Mouse (Mus musculus): Measurements from ENCODE around the gene 4933417A18Rik. TPM values are rescaled to one million over a fixed set of nuclear protein-coding genes. Genes with fewer than 3 reads are reported as not detected.
"Not testable (repeated sequence)": the region's sequence is repeated elsewhere in the genome, so short reads cannot be mapped to it uniquely, and the experiment has no call there.

4933417A18Rik gene
- polyA plus RNA-seq, 1 experiment from 2014 or later = not detected

DNA sequence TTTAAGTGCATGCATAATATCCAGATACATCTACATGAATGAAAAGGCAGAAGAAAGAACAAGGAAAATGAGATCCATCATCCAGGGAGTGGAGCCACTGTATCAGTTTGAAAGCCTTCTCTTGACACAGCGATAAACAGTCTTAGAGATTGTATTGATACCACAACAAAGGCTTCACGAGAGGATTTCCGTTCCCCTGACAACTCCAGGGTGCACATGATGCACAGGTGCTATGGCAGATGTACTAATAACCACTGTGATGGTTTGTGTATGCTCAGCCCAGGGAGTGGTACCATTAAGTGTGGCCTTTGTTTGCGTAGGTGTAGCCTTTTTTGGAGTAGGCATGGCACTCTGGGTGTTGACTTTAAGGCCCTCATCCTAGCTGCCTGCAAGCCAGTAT lies 32.7 kb downstream of the 4933417A18Rik start:
- Histone ChIP-seq H3K36me3 (no peaks in the 10 kb centered on the region), H3K27ac (replicated peaks) (no peak overlapping the region), H3K4me1 (no peaks in the 10 kb centered on the region), H3K27me3 (no peaks in the 10 kb centered on the region), H3K9me3 (no peaks in the 10 kb centered on the region), H3K9ac (replicated peaks) (no peak overlapping the region), H3K4me3 (no peak overlapping the region), H3K4me2 (replicated peaks) (no peak overlapping the region)
- 86% methylated on average over 4 of the region's 4 CpGs for WGBS
- no peak for ATAC-seq (ENCODE audit: low FRiP score, low read depth)

DNA sequence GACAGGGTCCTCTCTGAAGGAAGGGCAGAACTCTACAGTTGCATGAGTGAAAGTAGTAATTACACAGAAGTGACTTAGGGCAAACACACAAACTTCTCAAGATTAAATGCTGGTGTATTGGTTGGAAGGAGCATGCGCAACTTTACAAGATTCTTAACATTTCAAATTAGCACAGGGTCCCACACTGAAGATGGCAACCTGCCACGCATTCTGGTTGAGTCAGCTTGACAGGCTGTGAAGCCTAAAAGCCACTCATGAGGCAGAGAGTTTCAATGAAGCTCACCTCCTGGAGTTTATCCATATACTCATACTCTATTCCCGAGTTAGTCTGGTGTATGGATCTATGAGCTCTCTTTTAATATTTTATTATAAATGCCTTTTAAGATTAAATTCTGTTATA lies 33.9 kb downstream of the 4933417A18Rik start:
- not testable (repeated sequence) for ATAC-seq (ENCODE audit: low FRiP score, low read depth); H3K4me1 ChIP-seq; H3K27me3 ChIP-seq

DNA sequence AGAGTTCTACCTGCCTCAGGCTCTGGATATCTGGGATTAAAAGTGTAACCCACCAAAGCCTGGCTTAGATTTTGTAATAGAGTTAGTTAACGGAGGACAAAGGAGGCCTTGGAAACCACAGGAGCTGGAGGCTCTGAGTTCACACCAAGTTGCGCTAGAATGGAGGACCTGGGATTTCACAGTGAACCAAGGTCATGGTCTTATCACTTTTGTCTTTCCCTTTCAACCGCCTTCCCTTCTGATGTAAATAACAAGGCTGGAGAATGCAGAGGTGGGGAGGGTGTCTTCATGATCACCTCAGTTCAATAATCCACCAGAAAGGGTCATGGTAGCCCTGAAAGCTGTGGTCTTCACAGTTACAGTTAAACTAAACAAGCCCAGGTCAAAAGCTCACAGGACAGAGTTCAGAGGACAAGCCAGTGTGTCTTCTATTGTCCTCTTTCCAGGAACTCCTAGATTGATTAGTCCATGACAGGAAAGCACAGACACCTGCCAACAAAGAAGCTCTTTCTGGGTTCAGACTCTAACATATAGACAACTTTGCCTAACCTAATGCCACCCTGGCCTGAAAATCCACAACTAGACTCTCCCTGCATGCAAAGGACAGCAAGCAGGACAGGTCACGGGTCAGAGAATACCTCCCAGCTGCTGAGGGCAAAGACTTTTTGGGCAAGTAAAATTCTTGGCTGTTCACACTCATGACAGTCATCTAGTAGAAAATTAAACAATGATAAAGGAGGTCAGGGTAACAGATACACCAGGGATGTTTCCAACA lies 37.0 kb downstream of the 4933417A18Rik start:
- Histone ChIP-seq H3K36me3 (no peaks in the 10 kb centered on the region), H3K9ac (replicated peaks) (no peak overlapping the region), H3K9me3 (no peaks in the 10 kb centered on the region), H3K4me2 (replicated peaks) (no peak overlapping the region), H3K27ac (replicated peaks) (no peak overlapping the region), H3K4me1 (peaks cover 6% of the 10 kb centered on the region; the same call in 1 of the 2 replicates), H3K27me3 (peaks cover 32% of the 10 kb centered on the region), H3K4me3 (no peak overlapping the region)
- ATAC-seq (ENCODE audit: low FRiP score, low read depth) = no peak
- 79% methylated on average over 4 of the region's 4 CpGs for WGBS

More for the DNA sequence above, 33.9 kb downstream of the 4933417A18Rik start:
- H3K36me3 ChIP-seq; H3K4me3 ChIP-seq; H3K27ac ChIP-seq (replicated peaks); H3K9me3 ChIP-seq; H3K4me2 ChIP-seq (replicated peaks); H3K9ac ChIP-seq (replicated peaks): not testable (repeated sequence)
- WGBS = 84% methylated on average over 3 of the region's 3 CpGs

DNA sequence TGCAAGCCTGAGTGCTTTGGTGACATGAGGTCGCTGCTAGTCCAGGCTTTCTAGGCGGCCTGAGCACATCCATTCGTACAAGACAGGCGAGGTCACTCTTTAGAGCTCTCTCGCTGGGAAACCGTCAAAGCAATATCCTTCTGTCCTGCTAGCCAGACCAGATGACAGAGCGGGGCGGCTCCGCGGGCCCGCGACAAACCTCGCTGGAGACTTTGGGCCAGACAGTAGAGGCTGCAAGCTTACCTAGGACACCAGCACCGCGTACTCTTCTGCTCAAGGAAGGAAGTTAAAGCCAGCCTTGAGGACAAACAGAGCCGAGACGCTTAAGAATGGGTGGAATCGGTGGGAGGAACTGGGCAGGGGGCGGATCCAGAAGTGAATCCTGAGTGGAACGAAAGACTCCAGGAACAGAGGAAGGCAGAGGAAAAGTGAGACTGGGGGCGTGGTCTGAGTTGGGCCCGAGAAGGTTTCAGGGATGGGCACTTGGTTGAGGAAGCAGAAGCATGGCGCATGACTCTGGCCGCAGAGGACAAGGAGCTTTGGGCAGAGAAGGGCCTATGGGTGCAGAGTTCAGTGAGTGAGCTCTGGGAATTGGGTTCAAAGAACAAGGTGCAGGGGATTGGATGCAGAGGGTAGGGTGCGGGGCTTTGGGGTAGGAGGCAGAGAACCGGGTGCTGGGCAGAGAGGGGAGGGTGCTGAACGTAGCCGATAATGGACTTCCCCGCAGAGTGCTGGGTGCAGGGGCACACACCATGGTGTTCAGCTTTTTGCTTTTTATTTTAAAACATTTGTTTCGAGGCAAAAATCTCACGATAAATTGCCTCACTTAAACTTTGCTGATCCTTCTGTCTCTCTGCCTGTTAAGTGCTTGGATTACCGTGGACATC lies 39.5 kb downstream of the 4933417A18Rik start, which contains the start of gene Eci3:
Eci3 (minus strand) TSS at position 300 of the 887 bp plus-strand sequence.
- H3K4me1 ChIP-seq = peaks cover 6% of the 10 kb centered on the region; the same call in 1 of the 2 replicates
- H3K4me2 ChIP-seq (replicated peaks) = peak within 1 kb of the TSS; percentile 69
- peaks cover 32% of the 10 kb centered on the region for H3K27me3 ChIP-seq
- 2% methylated on average over 32 of the region's 32 CpGs for WGBS
- H3K9ac ChIP-seq (replicated peaks) = peak within 1 kb of the TSS; percentile 29
- H3K9me3 ChIP-seq = no peaks in the 10 kb centered on the region
- no peak within 1 kb of the TSS for H3K27ac ChIP-seq (replicated peaks)
- peak within 1 kb of the TSS; percentile 44 for H3K4me3 ChIP-seq
- no peaks in the 10 kb centered on the region for H3K36me3 ChIP-seq
- ATAC-seq (ENCODE audit: low FRiP score, low read depth) = peak; percentile 66

DNA sequence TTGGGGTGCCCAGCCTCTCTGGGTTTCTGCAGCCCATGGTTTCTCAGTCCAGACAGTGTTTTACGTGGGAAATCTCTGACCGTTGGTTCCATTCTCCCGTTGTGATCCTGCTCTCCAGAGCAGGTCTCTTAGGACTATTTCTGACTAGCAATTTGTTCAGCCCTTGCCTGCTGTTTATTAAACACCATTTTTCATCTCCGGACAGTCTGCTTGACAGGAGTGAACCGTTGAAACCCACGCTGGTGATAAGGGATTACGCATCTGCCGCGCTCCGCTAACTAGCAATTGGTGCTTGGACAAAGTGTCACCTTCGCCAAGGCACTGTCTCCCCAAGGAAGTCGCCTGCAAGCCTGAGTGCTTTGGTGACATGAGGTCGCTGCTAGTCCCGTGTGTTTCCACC lies 40.2 kb downstream of the 4933417A18Rik start:
- Histone ChIP-seq H3K9ac (replicated peaks) (no peak overlapping the region), H3K4me1 (peaks cover 6% of the 10 kb centered on the region; the same call in 1 of the 2 replicates), H3K4me2 (replicated peaks) (peak overlapping the region; percentile 69), H3K4me3 (peak overlapping the region; percentile 44), H3K27me3 (peaks cover 32% of the 10 kb centered on the region), H3K9me3 (no peaks in the 10 kb centered on the region), H3K36me3 (no peaks in the 10 kb centered on the region), H3K27ac (replicated peaks) (no peak overlapping the region)
- ATAC-seq (ENCODE audit: low FRiP score, low read depth) = no peak
- WGBS = 7% methylated on average over 14 of the region's 14 CpGs

DNA sequence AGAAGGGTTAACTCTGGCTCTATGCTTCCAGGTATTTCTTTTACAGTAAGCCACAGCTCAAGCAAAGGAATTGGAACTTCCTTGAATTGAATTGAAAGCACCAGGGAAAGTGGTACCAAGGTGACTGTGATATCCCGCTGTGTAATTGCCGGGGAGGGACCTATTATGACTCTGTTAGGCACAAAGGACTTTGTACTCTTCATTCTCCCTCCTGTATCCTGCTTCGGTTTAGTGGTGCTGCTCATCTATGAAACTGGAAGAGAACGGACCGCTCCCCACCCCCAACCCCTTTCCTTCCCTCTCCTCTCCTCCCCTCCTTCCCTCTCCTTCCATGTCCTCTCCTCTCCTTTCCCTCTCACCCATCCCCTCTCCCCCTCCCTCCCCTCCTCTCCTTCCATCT lies 40.7 kb downstream of the 4933417A18Rik start:
- Histone ChIP-seq H3K9me3 (no peaks in the 10 kb centered on the region), H3K27me3 (peaks cover 32% of the 10 kb centered on the region), H3K27ac (replicated peaks) (no peak overlapping the region), H3K4me2 (replicated peaks) (peak overlapping the region; percentile 69), H3K36me3 (no peaks in the 10 kb centered on the region), H3K4me3 (peak overlapping the region; percentile 44), H3K9ac (replicated peaks) (no peak overlapping the region), H3K4me1 (peaks cover 6% of the 10 kb centered on the region; the same call in 1 of the 2 replicates)
- no peak for ATAC-seq (ENCODE audit: low FRiP score, low read depth)
- 8% methylated on average over 5 of the region's 5 CpGs for WGBS

DNA sequence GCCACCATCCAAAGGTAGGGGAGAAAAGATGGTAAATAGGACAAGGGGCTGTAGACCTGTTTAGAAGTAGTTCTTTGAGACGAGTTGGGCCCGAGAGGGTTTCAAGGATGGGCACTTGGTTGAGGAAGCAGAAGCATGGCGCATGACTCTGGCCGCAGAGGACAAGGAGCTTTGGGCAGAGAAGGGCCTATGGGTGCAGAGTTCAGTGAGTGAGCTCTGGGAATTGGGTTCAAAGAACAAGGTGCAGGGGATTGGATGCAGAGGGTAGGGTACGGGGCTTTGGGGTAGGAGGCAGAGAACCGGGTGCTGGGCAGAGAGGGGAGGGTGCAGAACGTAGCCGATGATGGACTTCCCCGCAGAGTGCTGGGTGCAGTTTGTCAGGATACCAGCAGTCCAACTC lies 41.4 kb downstream of the 4933417A18Rik start:
- not testable (repeated sequence) for H3K9ac ChIP-seq (replicated peaks); H3K4me3 ChIP-seq; H3K4me2 ChIP-seq (replicated peaks); H3K27ac ChIP-seq (replicated peaks); H3K4me1 ChIP-seq; H3K36me3 ChIP-seq; ATAC-seq (ENCODE audit: low FRiP score, low read depth); H3K9me3 ChIP-seq
- H3K27me3 ChIP-seq = peaks cover 32% of the 10 kb centered on the region
- WGBS = 74% methylated on average over 9 of the region's 9 CpGs

DNA sequence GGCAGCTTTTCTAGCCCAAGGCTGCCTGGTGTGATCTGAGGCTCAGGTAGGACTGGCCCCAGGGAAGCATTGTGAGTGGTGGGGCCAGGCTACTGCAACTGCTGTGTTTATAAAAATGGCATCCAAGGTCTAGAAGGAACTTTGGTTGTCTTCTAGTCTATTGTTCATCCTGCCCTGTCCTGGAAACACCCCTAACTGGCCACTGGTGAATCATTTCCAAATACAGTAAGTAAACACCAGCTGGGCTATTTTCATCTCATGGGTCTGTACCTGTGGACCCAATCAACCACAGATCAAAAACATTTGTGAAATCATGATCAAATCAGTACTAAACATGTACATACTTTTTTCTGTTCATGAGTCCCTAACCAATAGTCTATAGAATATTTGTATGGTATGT lies 48.2 kb downstream of the 4933417A18Rik start:
- H3K4me2 ChIP-seq (replicated peaks); H3K27ac ChIP-seq (replicated peaks); H3K4me1 ChIP-seq; ATAC-seq (ENCODE audit: low FRiP score, low read depth); H3K9me3 ChIP-seq; H3K27me3 ChIP-seq; H3K36me3 ChIP-seq; H3K4me3 ChIP-seq; H3K9ac ChIP-seq (replicated peaks): not testable (repeated sequence)

DNA sequence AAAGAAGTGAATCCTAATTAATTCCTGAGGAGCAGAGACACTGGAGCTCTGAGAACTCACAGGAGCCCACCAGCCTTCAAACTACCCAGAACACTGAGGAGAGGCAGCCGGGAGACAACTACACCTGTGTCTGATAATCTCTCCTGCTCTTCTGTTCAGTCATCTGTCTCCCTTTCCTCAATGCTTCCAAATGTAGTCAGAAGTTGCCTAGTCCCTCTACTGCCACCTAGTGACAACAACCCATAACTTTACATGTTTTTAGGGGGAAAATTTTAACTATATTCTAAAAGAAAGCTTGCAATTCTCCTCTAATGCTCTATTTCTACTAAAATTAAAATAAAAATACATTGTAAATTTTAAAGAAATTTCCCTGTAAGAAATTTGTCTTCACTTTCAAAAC lies 48.9 kb downstream of the 4933417A18Rik start:
- Histone ChIP-seq H3K27me3 (no peaks in the 10 kb centered on the region), H3K27ac (replicated peaks) (no peak overlapping the region), H3K4me2 (replicated peaks) (no peak overlapping the region), H3K4me1 (no peaks in the 10 kb centered on the region), H3K9me3 (no peaks in the 10 kb centered on the region), H3K36me3 (peaks cover 14% of the 10 kb centered on the region), H3K4me3 (no peak overlapping the region), H3K9ac (replicated peaks) (no peak overlapping the region)
- ATAC-seq (ENCODE audit: low FRiP score, low read depth) = no peak
- 39% methylated on average over 1 of the region's 1 CpGs for WGBS

DNA sequence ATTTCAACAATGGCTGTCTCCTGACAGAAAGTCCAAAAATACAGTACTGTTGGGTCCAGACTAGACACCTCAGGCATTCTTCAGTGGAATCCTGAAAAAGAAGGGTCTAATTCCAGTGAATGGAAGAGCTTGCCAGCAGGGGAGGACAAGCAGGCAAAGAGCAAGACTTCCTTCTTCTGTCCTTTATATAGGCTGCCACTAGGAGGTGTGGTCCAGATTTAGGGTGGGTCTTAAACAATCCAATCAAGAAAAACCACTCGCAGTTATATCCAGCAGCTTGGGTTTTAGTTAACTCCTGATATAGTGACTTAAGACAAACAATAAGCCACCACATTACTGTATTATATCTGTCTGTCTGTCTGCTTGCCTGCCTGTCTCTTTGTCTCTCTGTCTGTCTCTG lies 49.6 kb downstream of the 4933417A18Rik start:
- ATAC-seq (ENCODE audit: low FRiP score, low read depth) = no peak

DNA sequence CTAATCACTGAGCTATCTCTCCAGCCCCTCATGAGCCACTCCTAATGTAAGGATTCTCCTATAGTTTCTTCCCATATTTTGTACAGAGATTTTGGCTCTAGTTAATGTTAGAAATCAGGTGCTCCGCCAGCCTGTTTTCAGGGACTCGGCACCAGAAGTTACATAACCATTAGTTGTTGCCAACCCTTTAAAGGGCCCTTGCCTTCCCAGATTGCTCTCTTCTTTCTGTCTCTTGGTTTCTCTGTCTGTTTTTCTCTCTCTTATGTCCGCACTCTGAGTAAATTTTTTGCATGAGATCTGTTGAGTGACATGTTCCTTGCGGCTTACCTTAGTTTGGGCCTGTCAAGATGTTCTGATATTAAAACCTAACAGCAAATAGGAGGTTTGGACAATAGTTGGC lies 51.9 kb downstream of the 4933417A18Rik start:
- Histone ChIP-seq H3K4me2 (replicated peaks) (no peak overlapping the region), H3K36me3 (peaks cover 43% of the 10 kb centered on the region), H3K4me3 (no peak overlapping the region), H3K9me3 (no peaks in the 10 kb centered on the region), H3K27ac (replicated peaks) (no peak overlapping the region), H3K27me3 (no peaks in the 10 kb centered on the region), H3K4me1 (no peaks in the 10 kb centered on the region), H3K9ac (replicated peaks) (no peak overlapping the region)
- 95% methylated on average over 4 of the region's 4 CpGs for WGBS
- ATAC-seq (ENCODE audit: low FRiP score, low read depth) = no peak

More for the DNA sequence above, 49.6 kb downstream of the 4933417A18Rik start:
- H3K27me3 ChIP-seq = no peaks in the 10 kb centered on the region
- H3K9me3 ChIP-seq = no peaks in the 10 kb centered on the region
- WGBS = 74% methylated on average over 1 of the region's 1 CpGs
- no peak overlapping the region for H3K27ac ChIP-seq (replicated peaks)
- no peak overlapping the region for H3K9ac ChIP-seq (replicated peaks)
- no peak overlapping the region for H3K4me2 ChIP-seq (replicated peaks)
- no peaks in the 10 kb centered on the region for H3K4me1 ChIP-seq
- no peak overlapping the region for H3K4me3 ChIP-seq
- peaks cover 20% of the 10 kb centered on the region for H3K36me3 ChIP-seq

DNA sequence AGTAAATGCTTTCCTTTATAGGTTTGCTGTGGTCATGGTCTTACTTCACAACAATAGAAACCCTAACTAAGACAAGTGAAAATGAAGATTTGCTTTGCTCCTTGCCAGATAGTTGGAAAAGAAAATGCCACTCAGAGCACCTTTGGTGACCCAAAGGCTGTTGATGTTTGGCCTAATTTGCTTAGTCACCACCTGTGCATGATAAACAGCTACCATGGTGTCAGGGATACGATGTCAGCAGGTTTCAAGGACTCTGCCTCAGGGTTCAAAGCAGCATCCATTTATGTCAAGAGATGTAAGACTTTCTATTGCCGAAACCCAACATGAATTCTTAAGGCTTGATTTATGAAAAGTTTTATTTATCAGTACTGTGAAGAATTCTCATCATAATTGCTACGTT lies 53.2 kb downstream of the 4933417A18Rik start:
- Histone ChIP-seq H3K27me3 (no peaks in the 10 kb centered on the region), H3K4me2 (replicated peaks) (no peak overlapping the region)
- no peak for ATAC-seq (ENCODE audit: low FRiP score, low read depth)

More for the DNA sequence above, 53.2 kb downstream of the 4933417A18Rik start:
- Histone ChIP-seq H3K9me3 (no peaks in the 10 kb centered on the region), H3K4me3 (no peak overlapping the region), H3K36me3 (peaks cover 55% of the 10 kb centered on the region), H3K27ac (replicated peaks) (no peak overlapping the region), H3K4me1 (no peaks in the 10 kb centered on the region), H3K9ac (replicated peaks) (no peak overlapping the region)
- over 99% methylated on average over 3 of the region's 3 CpGs for WGBS

Data from midbrain, embryonic 12.5 days (tissue).